Mouse (Mus musculus): ENCODE measurements around the gene Rnf4. TPM values are rescaled to one million over a fixed set of nuclear protein-coding genes. Genes with fewer than 3 reads are reported as not detected.

Rnf4 gene
- total and polyA plus RNA-seq, 3 experiments: 60.3 to 117 (median 112) TPM

- Histone ChIP-seq H3K9me3 (replicated peaks; ENCODE audit: low read length) (peaks cover 24% of the 10 kb centered on the region), H3K4me2 (ENCODE audit: insufficient read depth, low read depth, poor library complexity, severe bottlenecking) (no peak overlapping the region), H3K27ac (ENCODE audit: insufficient read depth, low read depth) (no peak overlapping the region), H3K36me3 (replicated peaks in 1 of 2; ENCODE audit: control insufficient read depth in 1 of 2, insufficient read depth in 1 of 2, low read length in 1 of 2) (no peaks in the 10 kb centered on the region), H3K9ac (ENCODE audit: insufficient read depth, low read depth) (no peak overlapping the region), H3K27me3 (replicated peaks) (no peaks in the 10 kb centered on the region), H3K79me2 (replicated peaks; ENCODE audit: control insufficient read depth, extremely low read depth, insufficient read depth, poor library complexity, severe bottlenecking) (no peaks in the 10 kb centered on the region), H3K4me1 (ENCODE audit: control insufficient read depth in 1 of 2, insufficient read depth in 2 of 2) (peaks cover 0 to 6% of the 10 kb centered on the region in 2 experiments; a peak in 3 of 4 replicates), H3K4me3 (replicated peaks in 1 of 3; ENCODE audit: low read depth in 2 of 3, low read length in 2 of 3, poor library complexity in 1 of 3) (no peak overlapping the region)
- DNase-seq (ENCODE audit: extremely low read depth): no peak
- dilution Hi-C loops (cut with MboI; ENCODE audit: extremely low pct_ligation_motif_present, extremely low pct_unique_long_range_greater_than_20kb, low sequenced_read_pairs): no loop called here
- no peak for TF ChIP-seq IRF4 (IDR thresholded peaks at IDR 0.05; ENCODE audit: low read depth, low read length)
- no peak for TF ChIP-seq MAX (IDR thresholded peaks at IDR 0.05; ENCODE audit: low read length)
- no peak for TF ChIP-seq MAFK (IDR thresholded peaks at IDR 0.05; ENCODE audit: insufficient replicate concordance, low read length)
- no peak for TF ChIP-seq USF1 (IDR thresholded peaks at IDR 0.05; ENCODE audit: low read depth, low read length)
- no peak for TF ChIP-seq MYC (IDR thresholded peaks at IDR 0.05; ENCODE audit: low read depth, low read length)
- TF ChIP-seq PAX5 (IDR thresholded peaks at IDR 0.05; ENCODE audit: low read length): no peak
- no peak for TF ChIP-seq KAT2A (IDR thresholded peaks at IDR 0.05; ENCODE audit: insufficient replicate concordance, low read length)
- TF ChIP-seq POLR2AphosphoS2 (IDR thresholded peaks at IDR 0.05; ENCODE audit: low read depth, low read length): no peak
- TF ChIP-seq TBP (conservative IDR thresholded peaks at IDR 0.05; ENCODE audit: low read depth, low read length): no peak
- no peak for TF ChIP-seq MEF2A (IDR thresholded peaks at IDR 0.05; ENCODE audit: borderline replicate concordance, low read depth, low read length)
- in situ Hi-C loops (cut with MboI; ENCODE audit: low pct_ligation_motif_present, low pct_unique_long_range_greater_than_20kb, low sequenced_read_pairs): no loop called here
Observed at GRCm38 (mm10) chr5:34289286-34289685, 46.8 kb upstream of the Rnf4 start.

DNA sequence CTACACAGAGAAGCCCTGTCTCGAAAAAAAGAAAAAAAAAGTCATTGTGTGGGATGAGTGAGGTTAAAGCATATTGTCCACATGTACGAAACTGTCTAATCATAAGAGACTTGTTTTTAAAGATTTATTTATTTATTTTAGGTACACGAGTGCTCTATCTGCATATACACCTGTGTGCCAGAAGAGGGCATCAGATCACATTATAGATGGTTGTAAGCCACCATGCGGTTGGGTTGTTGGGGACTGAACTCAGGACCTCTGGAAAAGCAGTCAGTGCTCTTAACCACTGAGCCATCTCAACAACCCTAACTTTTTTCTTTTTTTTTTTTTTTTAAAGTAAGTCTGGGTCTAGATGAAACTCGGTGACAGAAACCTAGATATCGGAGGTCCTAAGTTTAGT lies 42.7 kb upstream of the Rnf4 start:
- Histone ChIP-seq H3K79me2 (replicated peaks; ENCODE audit: control insufficient read depth, extremely low read depth, insufficient read depth, poor library complexity, severe bottlenecking) (no peaks in the 10 kb centered on the region), H3K4me1 (ENCODE audit: control insufficient read depth in 1 of 2, insufficient read depth in 2 of 2) (no peaks in the 10 kb centered on the region), H3K9ac (ENCODE audit: insufficient read depth, low read depth) (no peak overlapping the region), H3K4me2 (ENCODE audit: insufficient read depth, low read depth, poor library complexity, severe bottlenecking) (no peak overlapping the region), H3K9me3 (replicated peaks; ENCODE audit: low read length) (peaks cover 3% of the 10 kb centered on the region), H3K4me3 (replicated peaks in 1 of 3; ENCODE audit: low read depth in 2 of 3, low read length in 2 of 3, poor library complexity in 1 of 3) (no peak overlapping the region), H3K36me3 (replicated peaks in 1 of 2; ENCODE audit: control insufficient read depth in 1 of 2, insufficient read depth in 1 of 2, low read length in 1 of 2) (no peaks in the 10 kb centered on the region), H3K27me3 (replicated peaks) (peaks cover 2% of the 10 kb centered on the region), H3K27ac (ENCODE audit: insufficient read depth, low read depth) (no peak overlapping the region)
- in situ Hi-C loops (cut with MboI; ENCODE audit: low pct_ligation_motif_present, low pct_unique_long_range_greater_than_20kb, low sequenced_read_pairs) (no loop called here), dilution Hi-C loops (cut with MboI; ENCODE audit: extremely low pct_ligation_motif_present, extremely low pct_unique_long_range_greater_than_20kb, low sequenced_read_pairs) (no loop called here)
- DNase-seq (ENCODE audit: extremely low read depth): no peak
- TF ChIP-seq NRF1 (IDR thresholded peaks at IDR 0.05; ENCODE audit: low read depth, low read length) (no peak), NELFE (IDR thresholded peaks at IDR 0.05; ENCODE audit: low read depth, low read length) (no peak), GABPA (IDR thresholded peaks at IDR 0.05; ENCODE audit: insufficient replicate concordance, low read depth, low read length) (no peak), E2F4 (IDR thresholded peaks at IDR 0.05; ENCODE audit: insufficient replicate concordance, low read depth, low read length) (no peak), CTCF (conservative IDR thresholded peaks at IDR 0.05 in 1 of 2, IDR thresholded peaks at IDR 0.05 in 1 of 2; ENCODE audit: low read depth in 2 of 2, low read length in 2 of 2) (peak in 1 of 2 experiments; percentile 44; a peak in 2 of 4 replicates), CHD1 (IDR thresholded peaks at IDR 0.05; ENCODE audit: low read depth, low read length) (no peak), ZC3H11A (IDR thresholded peaks at IDR 0.05; ENCODE audit: low read depth, low read length) (no peak), EP300 (IDR thresholded peaks at IDR 0.05; ENCODE audit: low read length) (no peak), UBTF (IDR thresholded peaks at IDR 0.05; ENCODE audit: low read depth, low read length) (no peak), POLR2A (IDR thresholded peaks at IDR 0.05; ENCODE audit: low read depth, low read length) (no peak), IRF4 (IDR thresholded peaks at IDR 0.05; ENCODE audit: low read depth, low read length) (no peak), SIN3A (IDR thresholded peaks at IDR 0.05; ENCODE audit: low read length) (no peak), ELF1 (IDR thresholded peaks at IDR 0.05; ENCODE audit: low read depth, low read length) (no peak), MYC (IDR thresholded peaks at IDR 0.05; ENCODE audit: low read depth, low read length) (no peak), MEF2A (IDR thresholded peaks at IDR 0.05; ENCODE audit: borderline replicate concordance, low read depth, low read length) (no peak), USF1 (IDR thresholded peaks at IDR 0.05; ENCODE audit: low read depth, low read length) (no peak), RAD21 (IDR thresholded peaks at IDR 0.05; ENCODE audit: low read depth, low read length) (peak; percentile 11), SMC3 (IDR thresholded peaks at IDR 0.05; ENCODE audit: low read depth, low read length) (peak; percentile 14; the same call in 1 of the 2 replicates), CHD2 (IDR thresholded peaks at IDR 0.05; ENCODE audit: low read length) (no peak)
